Mouse (Mus musculus) megakaryocyte, embryonic 14.5 days (primary cell): Measurements from ENCODE around the gene Pth2r.

Experiments
- FLI1 ChIP-seq: IDR thresholded peaks from 2 replicates; pipeline ENCODE4 v1.6.1; 2012; ENCODE audit warnings: low read length, inconsistent platforms, mixed read lengths
- GATA1 ChIP-seq: IDR thresholded peaks from 3 replicates; pipeline ENCODE4 v1.6.1; 2012; ENCODE audit warnings: mixed read lengths, low read length, inconsistent platforms, borderline replicate concordance

DNA sequence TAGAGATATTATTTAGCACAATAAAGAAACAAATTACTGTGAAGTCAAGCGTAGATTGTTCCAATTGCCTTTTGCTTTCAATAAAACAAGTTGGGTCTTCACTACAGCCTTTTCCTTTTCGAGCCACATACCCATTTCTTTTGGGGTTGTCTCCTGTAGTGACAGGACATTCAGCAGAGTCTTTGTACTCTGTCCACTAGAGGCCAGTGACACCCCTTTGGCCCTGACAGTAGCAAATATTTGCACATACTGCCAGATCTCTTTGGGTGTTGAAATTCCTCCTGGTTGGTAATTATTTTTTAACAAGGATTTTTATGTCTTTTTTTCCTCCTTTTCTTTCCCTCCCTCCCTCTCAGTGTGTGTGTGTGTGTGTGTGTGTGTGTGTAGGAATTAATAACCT, 31.0 kb downstream of the Pth2r start:
- TF ChIP-seq GATA1 (no peak), FLI1 (no peak)
